Mouse (Mus musculus): ENCODE measurements around the gene Fam131c.

Fam131c gene

DNA sequence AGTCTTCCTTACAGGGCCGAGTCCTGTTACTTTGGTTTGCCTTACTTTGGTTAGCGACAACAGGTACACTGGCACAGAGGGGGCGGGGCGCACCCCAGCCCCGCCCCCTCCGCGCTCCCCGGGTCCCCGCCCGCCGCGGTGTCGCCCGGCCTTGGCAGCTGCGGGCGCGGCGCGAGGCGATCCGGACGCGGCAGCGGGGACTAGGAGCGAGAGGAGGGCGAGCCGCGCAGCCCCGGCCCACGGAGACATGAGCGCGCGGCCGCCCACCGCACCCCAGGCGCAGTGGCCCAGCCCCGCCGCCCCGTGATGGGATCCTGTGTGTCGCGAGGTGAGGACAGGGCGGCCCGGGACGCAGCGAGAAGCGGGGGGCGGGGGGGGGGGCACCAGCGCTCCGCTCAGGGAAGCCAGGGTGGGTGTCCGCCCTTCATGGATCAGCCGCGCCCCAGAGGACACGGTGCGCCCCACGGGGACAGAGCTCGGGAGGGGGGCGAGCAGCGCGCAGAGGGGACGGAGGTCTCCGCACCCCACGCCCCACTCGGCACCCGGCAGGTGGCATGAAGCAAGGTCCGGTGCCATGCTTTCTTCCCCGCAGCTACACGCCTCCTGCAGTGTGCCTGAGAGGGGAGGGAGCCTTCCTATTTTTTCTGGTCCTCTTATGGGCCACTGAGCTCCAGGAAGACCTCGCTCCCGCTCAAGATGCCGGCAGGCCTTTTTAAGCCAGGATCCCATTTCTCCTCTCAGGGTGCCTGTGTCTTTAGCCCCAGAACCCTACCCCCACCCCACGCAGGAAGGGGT, at the start of gene Fam131c:
Gene Fam131c (plus strand): TSS at position 224 of the 795 bp plus-strand sequence.
- no peak for DNase-seq (ENCODE audit: low read depth, low spot score)

- no peak for DNase-seq (ENCODE audit: low read depth, low spot score)
These were observed 45.5 kb upstream of the Fam131c start for GRCm38 (mm10) chr4:141322526-141322925.

DNA sequence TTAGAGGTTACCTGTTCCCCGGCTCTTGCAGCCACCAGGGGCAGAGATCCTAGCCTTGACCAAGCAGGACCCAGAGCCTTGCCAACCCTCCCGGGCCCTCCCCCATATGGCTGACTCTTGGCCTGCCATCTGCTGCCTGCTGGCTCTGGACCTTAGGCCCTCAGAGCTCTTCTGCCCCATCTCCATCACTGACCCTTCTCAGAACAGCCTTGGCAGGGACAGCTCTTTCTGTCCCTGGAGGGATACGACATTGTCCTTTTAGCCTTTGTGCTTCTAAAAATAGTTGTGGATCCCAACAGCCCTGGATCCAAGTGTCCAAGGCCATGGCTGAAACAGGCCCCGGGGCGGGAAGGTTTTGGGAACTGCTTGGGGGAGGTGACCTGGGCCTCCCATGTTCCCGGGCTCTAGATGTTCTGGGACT, 43.2 kb upstream of the Fam131c start:
- DNase-seq (ENCODE audit: low read depth, low spot score): no peak

DNA sequence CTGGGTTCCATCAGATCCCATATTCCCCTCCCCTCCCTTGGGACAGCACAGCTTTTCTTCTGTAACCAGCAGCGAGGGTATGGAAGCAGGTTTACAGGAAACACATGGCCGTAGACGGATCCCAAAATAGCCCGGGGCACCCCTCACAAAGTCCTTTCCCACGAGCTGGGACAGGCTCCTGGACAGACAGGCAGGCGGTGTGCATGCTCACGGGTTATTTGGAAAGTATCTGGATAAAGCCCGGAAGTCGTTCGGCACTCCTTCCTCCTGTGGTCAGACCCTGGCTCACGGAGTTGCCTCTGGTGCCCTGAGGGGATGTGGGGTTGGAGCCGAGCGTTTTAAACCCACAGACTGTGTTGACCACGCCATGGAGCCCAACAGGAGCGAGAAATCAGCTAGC, 42.4 kb upstream of the Fam131c start:
- no peak for DNase-seq (ENCODE audit: low read depth, low spot score)

GRCm38 (mm10) chr4:141327075-141327474, 40.9 kb upstream of the Fam131c start:
- no peak for DNase-seq (ENCODE audit: low read depth, low spot score)

- DNase-seq (ENCODE audit: low read depth, low spot score): no peak
These were observed 39.3 kb upstream of the Fam131c start for GRCm38 (mm10) chr4:141328742-141329141.

DNA sequence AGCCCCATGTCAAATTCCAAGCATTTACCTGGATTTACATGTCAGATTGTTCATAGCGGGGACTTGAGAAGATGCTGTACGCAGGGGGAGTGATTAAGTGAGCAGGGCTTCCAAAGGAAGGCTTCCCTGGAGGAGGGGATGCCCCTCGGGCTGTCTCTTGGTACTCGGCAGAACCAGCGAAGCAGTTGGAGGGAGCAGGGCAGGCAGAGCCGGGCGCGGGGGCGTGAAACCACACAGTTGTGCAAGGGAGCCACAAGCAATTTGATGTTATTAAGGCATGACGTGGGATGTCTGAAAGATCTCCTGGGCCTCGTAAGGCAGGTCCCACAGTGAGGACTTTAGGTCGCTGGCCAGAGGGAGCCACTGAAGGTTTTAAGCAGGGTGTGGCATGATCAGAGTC, 38.1 kb upstream of the Fam131c start:
- DNase-seq (ENCODE audit: low read depth, low spot score): no peak

DNA sequence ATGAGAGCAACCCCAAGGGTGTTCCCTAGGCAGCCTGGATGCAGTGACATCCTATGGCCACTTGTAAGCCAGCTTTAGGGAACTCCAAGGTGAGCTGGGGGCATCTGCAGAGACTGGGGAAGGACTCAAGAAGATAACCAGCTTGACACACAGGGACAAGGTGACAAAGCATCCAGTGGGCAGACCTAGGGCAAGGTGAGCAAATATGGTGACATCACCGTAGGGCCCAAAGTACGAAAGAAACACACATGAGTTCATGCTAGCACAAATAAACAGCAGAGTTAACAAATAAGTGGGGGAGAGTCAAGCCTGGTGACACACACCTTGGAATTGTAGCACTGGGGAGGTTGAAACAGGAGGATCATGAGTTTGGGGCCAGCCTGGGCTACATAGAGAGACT, 36.6 kb upstream of the Fam131c start:
- no peak for DNase-seq (ENCODE audit: low read depth, low spot score)

DNA sequence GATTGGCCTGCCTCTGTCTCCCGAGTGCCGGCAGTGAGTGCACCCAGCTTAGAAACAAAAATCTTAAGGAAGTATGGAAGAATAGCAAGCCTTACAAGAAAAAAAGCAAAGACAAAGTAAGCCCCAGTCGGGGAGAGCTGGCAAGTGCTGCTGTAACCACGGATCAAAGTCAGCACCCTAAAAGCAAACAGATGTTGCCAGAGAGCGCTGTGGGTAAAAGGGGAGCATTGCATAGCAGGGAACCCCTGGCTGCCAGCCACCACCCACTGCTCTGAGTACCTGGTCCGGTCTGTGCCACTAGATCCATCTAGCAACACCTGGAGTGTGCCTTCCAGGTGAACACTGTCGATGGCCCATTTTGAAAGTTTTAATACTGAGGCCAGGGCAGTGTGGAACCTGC, 35.8 kb upstream of the Fam131c start:
- no peak for DNase-seq (ENCODE audit: low read depth, low spot score)

DNA sequence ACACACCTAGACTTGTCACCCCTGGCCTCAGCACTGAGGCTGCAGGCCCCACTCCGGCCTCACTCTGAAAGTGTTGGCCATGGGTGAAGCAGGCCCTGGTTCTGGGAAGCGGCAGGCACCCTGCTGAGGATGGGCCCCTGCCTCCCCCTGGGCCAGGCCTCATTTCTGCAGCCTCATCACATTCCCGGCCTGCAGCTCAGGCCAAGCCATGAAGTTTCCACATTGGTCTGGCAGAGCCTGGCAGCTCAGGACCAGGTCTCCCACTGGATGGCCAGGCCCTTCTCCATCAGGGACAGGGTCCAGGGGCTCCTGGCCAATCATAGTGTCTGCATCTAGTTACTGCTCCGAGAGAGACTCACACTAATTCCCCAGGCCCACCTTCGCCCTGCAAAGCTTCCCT, 33.3 kb upstream of the Fam131c start:
- DNase-seq (ENCODE audit: low read depth, low spot score): no peak

GRCm38 (mm10) chr4:141335263-141335796, 32.7 kb upstream of the Fam131c start:
- no peak for DNase-seq (ENCODE audit: low read depth, low spot score)

GRCm38 (mm10) chr4:141336196-141336595, 31.8 kb upstream of the Fam131c start:
- no peak for DNase-seq (ENCODE audit: low read depth, low spot score)

- DNase-seq (ENCODE audit: low read depth, low spot score): no peak
These were observed 30.0 kb upstream of the Fam131c start for GRCm38 (mm10) chr4:141337986-141338385.

GRCm38 (mm10) chr4:141338853-141339252, 29.2 kb upstream of the Fam131c start:
- no peak for DNase-seq (ENCODE audit: low read depth, low spot score)

GRCm38 (mm10) chr4:141341477-141341876, 26.5 kb upstream of the Fam131c start:
- DNase-seq (ENCODE audit: low read depth, low spot score): no peak

- DNase-seq (ENCODE audit: low read depth, low spot score): no peak
These were observed 24.5 kb upstream of the Fam131c start for GRCm38 (mm10) chr4:141343515-141343914.

GRCm38 (mm10) chr4:141345219-141345618, 22.8 kb upstream of the Fam131c start:
- DNase-seq (ENCODE audit: low read depth, low spot score): no peak

DNA sequence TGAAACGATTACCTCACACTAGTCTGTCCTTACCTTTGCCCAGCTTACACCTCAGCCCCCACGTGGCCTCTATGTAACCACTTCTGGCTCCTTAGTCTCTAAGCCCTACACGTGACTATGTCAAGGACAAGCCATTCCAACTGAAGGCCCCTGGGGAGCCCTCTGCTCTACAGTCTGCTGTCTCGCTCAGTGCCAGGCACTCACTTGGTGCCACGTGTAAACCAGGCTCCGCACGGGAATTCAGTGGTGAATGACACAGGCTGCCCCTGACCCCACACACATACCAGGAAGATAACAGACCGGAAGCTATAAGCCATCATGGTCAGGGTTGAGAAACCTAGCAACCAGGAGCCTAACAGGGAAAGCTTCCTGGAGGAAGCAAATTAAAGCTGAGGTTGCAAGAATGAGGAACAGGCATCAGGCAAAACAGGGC, 20.6 kb upstream of the Fam131c start:
- no peak for DNase-seq (ENCODE audit: low read depth, low spot score)

DNA sequence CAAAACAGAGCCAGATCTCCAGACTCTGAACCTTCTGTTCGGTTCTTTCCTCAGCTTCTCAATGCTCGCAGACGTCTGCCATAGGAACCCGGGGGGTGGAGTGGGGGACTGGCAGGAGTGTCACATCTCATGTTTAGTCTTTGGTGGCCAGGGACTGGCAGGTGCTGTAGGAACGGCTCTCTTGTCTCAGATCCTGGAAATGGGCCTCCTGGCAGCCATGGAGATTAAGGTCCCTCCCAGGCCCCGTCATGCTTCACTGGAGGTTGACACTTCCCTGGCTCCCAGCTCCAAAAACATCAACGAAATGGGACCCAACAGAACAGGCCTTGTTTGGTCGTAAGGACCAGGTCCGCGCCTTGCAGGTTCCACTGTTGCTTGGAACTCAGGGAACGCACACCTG, 19.4 kb upstream of the Fam131c start:
- no peak for DNase-seq (ENCODE audit: low read depth, low spot score)

DNA sequence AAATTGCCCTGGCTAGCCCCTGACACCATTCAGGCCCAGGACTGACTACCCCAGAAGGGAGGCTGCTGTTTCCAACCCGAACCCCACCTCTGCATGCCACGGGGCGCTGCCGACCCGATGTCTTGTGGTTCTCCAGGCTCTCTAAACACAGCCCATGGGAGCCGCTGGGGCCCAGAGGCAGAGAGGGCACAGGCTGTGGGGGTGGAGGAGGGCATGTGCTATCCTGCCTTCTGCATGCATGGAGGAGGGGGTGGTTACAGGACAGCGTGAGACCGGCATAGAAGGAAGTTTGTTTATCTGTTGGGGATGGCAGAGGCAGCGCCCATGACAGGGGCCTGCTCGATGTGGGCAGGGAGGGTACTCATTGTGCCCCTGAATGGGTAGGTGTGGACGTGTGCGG, 18.0 kb upstream of the Fam131c start:
- no peak for DNase-seq (ENCODE audit: low read depth, low spot score)

DNA sequence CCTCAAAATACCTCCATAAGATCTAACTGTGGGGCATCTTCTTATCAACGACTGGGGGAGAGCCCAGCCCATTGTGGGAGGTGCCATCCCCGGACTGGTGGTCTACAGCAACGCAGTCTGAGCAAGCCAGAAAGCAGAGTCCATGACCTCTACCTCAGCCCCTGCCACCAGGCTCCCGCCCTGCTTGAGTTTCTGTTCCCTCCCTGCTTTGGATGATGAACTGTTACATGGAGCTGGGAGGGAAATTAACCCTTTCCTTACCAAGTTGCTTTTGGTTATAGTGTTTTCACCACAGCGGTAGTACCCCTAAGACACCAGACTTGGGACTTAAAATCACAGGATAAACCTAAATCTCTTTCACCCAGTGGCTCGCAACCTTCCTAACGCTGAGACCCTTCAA, 16.0 kb upstream of the Fam131c start:
- no peak for DNase-seq (ENCODE audit: low read depth, low spot score)

DNA sequence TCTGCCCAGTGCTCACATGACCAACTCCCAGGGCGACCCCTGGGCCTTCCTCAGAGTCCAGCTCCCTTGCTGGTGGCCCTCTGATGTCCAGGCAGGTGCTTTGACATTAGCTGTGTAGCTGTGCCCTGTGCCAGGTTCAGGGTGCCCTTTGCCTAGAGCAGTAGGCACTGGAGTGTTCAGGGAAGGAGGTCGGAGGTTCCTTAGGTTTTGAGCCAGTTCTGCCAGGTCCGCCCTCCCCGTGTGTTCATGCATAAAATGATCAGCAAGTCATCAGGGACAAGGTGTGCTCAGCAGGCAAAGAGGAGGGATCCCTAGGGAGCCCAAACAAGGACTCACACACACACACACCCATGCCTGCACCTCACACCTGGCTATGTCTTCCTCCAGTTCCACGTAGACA, 15.0 kb upstream of the Fam131c start:
- DNase-seq (ENCODE audit: low read depth, low spot score): no peak

DNA sequence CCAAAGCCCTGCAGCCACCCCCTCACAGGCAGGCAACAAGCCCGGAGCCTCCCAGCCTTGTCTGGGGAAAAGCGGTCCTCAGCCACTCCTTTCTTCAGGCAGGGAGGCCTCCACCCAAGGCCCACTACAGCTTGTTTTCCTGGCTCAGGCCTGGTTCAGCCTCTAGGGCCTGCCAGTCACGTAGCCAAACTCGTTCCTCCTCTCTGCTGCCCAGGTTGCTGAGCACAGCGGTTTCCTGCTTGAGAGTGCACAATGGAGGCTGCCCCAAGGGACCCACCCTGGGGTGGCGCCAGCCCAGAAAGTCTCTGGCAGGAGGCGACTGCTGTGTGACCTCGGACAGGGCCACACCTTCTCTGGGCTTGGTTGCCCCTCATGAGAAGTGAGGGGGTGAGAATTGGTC, 14.2 kb upstream of the Fam131c start:
- no peak for DNase-seq (ENCODE audit: low read depth, low spot score)

All from A20 (cell line).